Mouse (Mus musculus): ENCODE data around the gene Cyba. TPM values are rescaled to one million over a fixed set of nuclear protein-coding genes. Genes with fewer than 3 reads are reported as not detected.

Cyba gene
- polyA plus RNA-seq, 1 experiment from 2014 or later: 175 TPM

- peak overlapping the region; percentile 86 for H3K4me3 ChIP-seq (ENCODE audit: low read depth, low read length)
- H3K27ac ChIP-seq (ENCODE audit: low read depth): 0 out of 2 replicates have a peak overlapping the region, but pooled peaks have one; percentile 19
- H3K9ac ChIP-seq: peak overlapping the region; percentile 88; the same call in 1 of the 2 replicates
- H3K27me3 ChIP-seq (ENCODE audit: insufficient read depth, low read length): no peaks in the 10 kb centered on the region
- no peaks in the 10 kb centered on the region for H3K9me3 ChIP-seq (ENCODE audit: low read depth, low read length)
- 0 out of 2 replicates have a peak, but pooled peaks cover 10% of the 10 kb centered on the region for H3K4me1 ChIP-seq (ENCODE audit: insufficient read depth)
- 26% methylated on average over 13 of the region's 13 CpGs for WGBS
- DNase-seq: no peak
- peaks cover 15% of the 10 kb centered on the region; the same call in 1 of the 2 replicates for H3K36me3 ChIP-seq (ENCODE audit: insufficient read depth)
- H3K4me2 ChIP-seq: peak overlapping the region; percentile 79
- TF ChIP-seq CTCF (IDR thresholded peaks at IDR 0.05; ENCODE audit: low read depth): no peak
- peak; percentile 25 for ATAC-seq (ENCODE audit: insufficient read depth)
Measured at GRCm38 (mm10) chr8:122375751-122376364, 56.9 kb downstream of the Cyba start.

- no peaks in the 10 kb centered on the region for H3K27me3 ChIP-seq (ENCODE audit: insufficient read depth, low read length)
- WGBS: 92% methylated on average over 7 of the region's 7 CpGs
- H3K4me3 ChIP-seq (ENCODE audit: low read depth, low read length): no peak overlapping the region
Measured at GRCm38 (mm10) chr8:122375320-122375719, 57.4 kb downstream of the Cyba start.

More at GRCm38 (mm10) chr8:122375320-122375719, 57.4 kb downstream of the Cyba start:
- no peak for DNase-seq
- Histone ChIP-seq H3K27ac (ENCODE audit: low read depth) (no peak overlapping the region), H3K9me3 (ENCODE audit: low read depth, low read length) (no peaks in the 10 kb centered on the region), H3K4me1 (ENCODE audit: insufficient read depth) (0 out of 2 replicates have a peak, but pooled peaks cover 10% of the 10 kb centered on the region), H3K36me3 (ENCODE audit: insufficient read depth) (peaks cover 10% of the 10 kb centered on the region; the same call in 1 of the 2 replicates), H3K9ac (no peak overlapping the region), H3K4me2 (peak overlapping the region; percentile 79; the same call in 1 of the 2 replicates)
- no peak for ATAC-seq (ENCODE audit: insufficient read depth)
- TF ChIP-seq CTCF (IDR thresholded peaks at IDR 0.05; ENCODE audit: low read depth): no peak

Small RNA genes within 50 kb of the gene (microRNA-seq; reads per million reads assigned to microRNA genes)
- not detected for gene Gm24366 (ENCODE audit: borderline number of aligned reads)

Other genes with a start within 250 kb of the Cyba start
- 2.7 and 2.9 TPM in 2 replicates for gene Zfpm1, start 150.8 kb downstream of the Cyba start, polyA plus RNA-seq (2014; fragmentation: Nextera tagmentation; extraction: Ambion mirVana)
- not detected in 2 replicates for gene Trhr2, start 72.2 kb downstream of the Cyba start, polyA plus RNA-seq (2014; fragmentation: Nextera tagmentation; extraction: Ambion mirVana)
- gene Zc3h18, start 56.3 kb downstream of the Cyba start, polyA plus RNA-seq (2014; fragmentation: Nextera tagmentation; extraction: Ambion mirVana): 42.4 and 44.3 TPM in 2 replicates
- gene Il17c, start 10.9 kb downstream of the Cyba start, polyA plus RNA-seq (2014; fragmentation: Nextera tagmentation; extraction: Ambion mirVana): 0.27 TPM in 1 of 2 replicates, not detected in the other
- 27.1 and 29.5 TPM in 2 replicates for gene Mvd, start 10.5 kb upstream of the Cyba start, polyA plus RNA-seq (2014; fragmentation: Nextera tagmentation; extraction: Ambion mirVana)
- 0.87 and 1.3 TPM in 2 replicates for gene Snai3, start 27.8 kb upstream of the Cyba start, polyA plus RNA-seq (2014; fragmentation: Nextera tagmentation; extraction: Ambion mirVana)
- 34.7 and 37.2 TPM in 2 replicates for gene Rnf166, start 43.1 kb upstream of the Cyba start, polyA plus RNA-seq (2014; fragmentation: Nextera tagmentation; extraction: Ambion mirVana)
- gene Ctu2, start 43.2 kb upstream of the Cyba start, polyA plus RNA-seq (2014; fragmentation: Nextera tagmentation; extraction: Ambion mirVana): 45.4 and 56.2 TPM in 2 replicates
- gene Piezo1, start 118.4 kb upstream of the Cyba start, polyA plus RNA-seq (2014; fragmentation: Nextera tagmentation; extraction: Ambion mirVana): 26.6 and 27.7 TPM in 2 replicates
- 47.1 and 50.3 TPM in 2 replicates for gene Cdt1, start 135.1 kb upstream of the Cyba start, polyA plus RNA-seq (2014; fragmentation: Nextera tagmentation; extraction: Ambion mirVana)
- gene Aprt, start 144.0 kb upstream of the Cyba start, polyA plus RNA-seq (2014; fragmentation: Nextera tagmentation; extraction: Ambion mirVana): 338 and 366 TPM in 2 replicates
- gene Galns, start 178.5 kb upstream of the Cyba start, polyA plus RNA-seq (2014; fragmentation: Nextera tagmentation; extraction: Ambion mirVana): 11.7 and 12.5 TPM in 2 replicates
- 49.7 and 57.2 TPM in 2 replicates for gene Trappc2l, start 178.7 kb upstream of the Cyba start, polyA plus RNA-seq (2014; fragmentation: Nextera tagmentation; extraction: Ambion mirVana)
- not detected in 2 replicates for gene Pabpn1l, start 189.8 kb upstream of the Cyba start, polyA plus RNA-seq (2014; fragmentation: Nextera tagmentation; extraction: Ambion mirVana)